Mouse (Mus musculus): ENCODE results near the gene Pla2g2f.

- TF ChIP-seq POLR2A (IDR thresholded peaks at IDR 0.05; ENCODE audit: low read depth, low read length) (no peak), CTCF (conservative IDR thresholded peaks at IDR 0.05; ENCODE audit: insufficient read depth, insufficient read length, low read depth, low read length) (no peak)
These were observed 31.0 kb upstream of the Pla2g2f start for GRCm38 (mm10) chr4:138788381-138788780.

Data from kidney, adult 2 months (tissue).